Mouse (Mus musculus): Measurements from ENCODE around the gene Cers6. TPM values are rescaled to one million over a fixed set of nuclear protein-coding genes. Genes with fewer than 3 reads are reported as not detected.

Gene Cers6
- total RNA-seq, 2 experiments from 2014 or later = 1.6 TPM

GRCm38 (mm10) chr2:69134186-69134585 is 272.9 kb downstream of the Cers6 start:
- no peak for DNase-seq
- intact Hi-C loops (cut with DNase I) = no loop called here

GRCm38 (mm10) chr2:69134937-69135336 is 273.7 kb downstream of the Cers6 start:
- intact Hi-C loops (cut with DNase I) = no loop called here
- DNase-seq = no peak

GRCm38 (mm10) chr2:69135661-69136576 is 274.7 kb downstream of the Cers6 start, which contains the start of gene Nostrin:
Nostrin (plus strand) TSS chr2:69135800.
- no peak for DNase-seq
- intact Hi-C loops (cut with DNase I) = no loop called here

GRCm38 (mm10) chr2:69137406-69138084 is 276.3 kb downstream of the Cers6 start:
- intact Hi-C loops (cut with DNase I) = no loop called here
- DNase-seq = no peak

- intact Hi-C loops (cut with DNase I) = no loop called here
- DNase-seq = no peak
Observed at GRCm38 (mm10) chr2:69138759-69139158, 277.5 kb downstream of the Cers6 start.

- intact Hi-C loops (cut with DNase I) = no loop called here
- DNase-seq = no peak
Observed at GRCm38 (mm10) chr2:69140215-69140614, 279.0 kb downstream of the Cers6 start.

- intact Hi-C loops (cut with DNase I) = no loop called here
- no peak for DNase-seq
Observed at GRCm38 (mm10) chr2:69140816-69141215, 279.6 kb downstream of the Cers6 start.

- DNase-seq = no peak
- intact Hi-C loops (cut with DNase I) = no loop called here
Observed at GRCm38 (mm10) chr2:69148691-69149090, 287.4 kb downstream of the Cers6 start.

- DNase-seq = no peak
- intact Hi-C loops (cut with DNase I) = no loop called here
Observed at GRCm38 (mm10) chr2:69149154-69149553, 287.9 kb downstream of the Cers6 start.

- no peak for DNase-seq
- intact Hi-C loops (cut with DNase I) = no loop called here
Observed at GRCm38 (mm10) chr2:69150841-69151240, 289.6 kb downstream of the Cers6 start.

GRCm38 (mm10) chr2:69155861-69156260 is 294.6 kb downstream of the Cers6 start:
- intact Hi-C loops (cut with DNase I) = no loop called here
- DNase-seq = peak in 1 of 2 experiments; percentile 12

- no peak for DNase-seq
- intact Hi-C loops (cut with DNase I) = no loop called here
Observed at GRCm38 (mm10) chr2:69156283-69156682, 295.0 kb downstream of the Cers6 start.

GRCm38 (mm10) chr2:69158907-69159306 is 297.7 kb downstream of the Cers6 start:
- intact Hi-C loops (cut with DNase I) = no loop called here
- DNase-seq = no peak

Other genes starting within 250 kb of the Cers6 start
- not detected for gene 4932414N04Rik, start 205.0 kb upstream of the Cers6 start, total RNA-seq (2021)